Mouse (Mus musculus) mammary gland, adult 2 months (tissue): Measurements from ENCODE around the gene Gm3727. TPM values are rescaled to one million over a fixed set of nuclear protein-coding genes. Genes with fewer than 3 reads are reported as not detected.

Experiments used
- polyA plus RNA-seq: library from polyadenylated mRNA; depleted of rRNA; stranded (reverse); fragments of >200 nt; gene quantifications from 2 replicates; pipeline ENCODE4 v1.2.3, GENCODE M21; 2012; ENCODE audit warnings: low replicate concordance; rRNA removed

Gm3727 gene
- not detected in 2 replicates for polyA plus RNA-seq

GRCm38 (mm10) chr14:7264614-7265013 lies at the start of gene Gm3727:
Gm3727 (minus strand) TSS chr14:7264714.

Other genes starting within 250 kb of the Gm3727 start
- gene Gm10406, start 237.3 kb downstream of the Gm3727 start, polyA plus RNA-seq, result 0.14 TPM in 1 of 2 replicates, not detected in the other
- not detected in 2 replicates for gene Gm3685, start 219.7 kb downstream of the Gm3727 start, polyA plus RNA-seq
- 0.13 TPM in 1 of 2 replicates, not detected in the other for gene Gm3696, start 164.1 kb downstream of the Gm3727 start, polyA plus RNA-seq
- not detected in 2 replicates for gene Gm6676, start 139.3 kb downstream of the Gm3727 start, polyA plus RNA-seq
- gene Gm3512, start 90.2 kb downstream of the Gm3727 start, polyA plus RNA-seq, result 0.17 TPM in 1 of 2 replicates, not detected in the other
- not detected in 2 replicates for gene Gm16434, start 70.2 kb downstream of the Gm3727 start, polyA plus RNA-seq
- 0.11 and 0.29 TPM in 2 replicates for gene Gm3739, start 50.3 kb upstream of the Gm3727 start, polyA plus RNA-seq
- gene Gm5797, start 67.7 kb upstream of the Gm3727 start, polyA plus RNA-seq, result not detected in 2 replicates
- gene Gm8374, start 100.4 kb upstream of the Gm3727 start, polyA plus RNA-seq, result not detected in 2 replicates
- not detected in 2 replicates for gene Gm3755, start 186.2 kb upstream of the Gm3727 start, polyA plus RNA-seq
- not detected in 2 replicates for gene Gm3752, start 219.0 kb upstream of the Gm3727 start, polyA plus RNA-seq